Mouse (Mus musculus): ENCODE data around the gene Dpp6. TPM values are rescaled to one million over a fixed set of nuclear protein-coding genes. Genes with fewer than 3 reads are reported as not detected.

Dpp6 gene
- total and polyA plus RNA-seq, 3 experiments: 0.04 to 0.11 TPM; not detected in 1

GRCm38 (mm10) chr5:26979348-26979747 lies 162.3 kb downstream of the Dpp6 start:
- TF ChIP-seq CTCF (IDR thresholded peaks at IDR 0.05): no peak
- TF ChIP-seq EP300 (IDR thresholded peaks at IDR 0.05; ENCODE audit: insufficient read depth, low read depth, low read length): no peak
- TF ChIP-seq POLR2A (IDR thresholded peaks at IDR 0.05; ENCODE audit: insufficient read depth, low read depth, low read length): no peak
- H3K27me3 ChIP-seq (ENCODE audit: control insufficient read depth, insufficient read depth, low read length): no peaks in the 10 kb centered on the region
- no peaks in the 10 kb centered on the region for H3K4me1 ChIP-seq (ENCODE audit: control insufficient read depth, insufficient read depth, low read length)
- no peak overlapping the region for H3K9ac ChIP-seq (ENCODE audit: low read depth, low read length)
- no peak for DNase-seq
- H3K4me3 ChIP-seq: no peak overlapping the region
- intact Hi-C loops (cut with DNase I): no loop called here
- H3K27ac ChIP-seq: no peak overlapping the region
- H3K79me2 ChIP-seq (replicated peaks; ENCODE audit: control insufficient read depth, insufficient read depth, low read length): no peaks in the 10 kb centered on the region
- H3K36me3 ChIP-seq (ENCODE audit: control insufficient read depth, insufficient read depth, low read length): no peaks in the 10 kb centered on the region
- 45% methylated on average over 1 of the region's 1 CpGs for WGBS

DNA sequence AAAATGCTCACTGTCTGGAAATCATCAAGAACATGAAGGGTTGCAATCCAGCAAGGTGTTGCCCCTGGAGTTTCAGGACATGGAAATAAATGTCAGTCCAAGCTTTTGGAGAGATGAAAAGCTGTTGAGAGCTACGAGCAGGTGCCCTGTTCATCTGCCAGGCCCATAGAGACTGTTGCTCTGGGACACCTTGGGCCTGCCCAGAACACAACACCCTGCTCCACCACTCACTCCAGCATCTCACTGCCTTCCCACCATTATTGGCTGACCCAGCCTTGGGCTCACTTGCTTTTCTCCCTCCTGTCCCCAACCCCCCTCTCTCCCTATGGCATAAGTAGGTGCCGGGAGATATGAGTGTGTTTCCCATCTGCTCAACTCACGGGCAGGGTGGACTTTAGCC lies 162.8 kb downstream of the Dpp6 start:
- Histone ChIP-seq H3K79me2 (replicated peaks; ENCODE audit: control insufficient read depth, insufficient read depth, low read length) (no peaks in the 10 kb centered on the region), H3K4me1 (ENCODE audit: control insufficient read depth, insufficient read depth, low read length) (no peaks in the 10 kb centered on the region), H3K27me3 (ENCODE audit: control insufficient read depth, insufficient read depth, low read length) (no peaks in the 10 kb centered on the region), H3K36me3 (ENCODE audit: control insufficient read depth, insufficient read depth, low read length) (no peaks in the 10 kb centered on the region), H3K27ac (no peak overlapping the region), H3K4me3 (no peak overlapping the region), H3K9ac (ENCODE audit: low read depth, low read length) (no peak overlapping the region)
- 49% methylated on average over 3 of the region's 3 CpGs for WGBS
- no peak for TF ChIP-seq EP300 (IDR thresholded peaks at IDR 0.05; ENCODE audit: insufficient read depth, low read depth, low read length)
- no peak for TF ChIP-seq CTCF (IDR thresholded peaks at IDR 0.05)
- no peak for TF ChIP-seq POLR2A (IDR thresholded peaks at IDR 0.05; ENCODE audit: insufficient read depth, low read depth, low read length)
- intact Hi-C loops (cut with DNase I): no loop called here
- no peak for DNase-seq

DNA sequence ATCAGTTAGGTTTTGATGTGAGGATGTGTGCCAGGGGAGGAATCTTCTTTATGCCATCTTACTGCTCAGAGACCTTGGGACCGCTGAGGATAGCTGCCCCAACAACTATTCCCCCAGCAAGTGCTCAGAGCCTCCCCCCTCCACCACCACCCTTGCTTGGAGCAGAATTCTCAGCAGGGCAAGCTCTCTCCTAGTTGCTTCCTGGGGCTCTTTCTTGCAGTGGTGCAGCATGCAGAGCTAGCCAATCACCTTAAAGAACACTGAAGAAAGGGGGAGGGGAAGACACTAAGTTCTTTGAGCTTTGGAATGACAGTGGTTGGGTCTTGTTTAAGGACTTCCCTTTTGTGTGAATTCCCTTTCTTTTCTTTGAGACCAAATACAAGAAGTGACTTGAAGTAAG lies 168.1 kb downstream of the Dpp6 start:
- Histone ChIP-seq H3K4me1 (ENCODE audit: control insufficient read depth, insufficient read depth, low read length) (no peaks in the 10 kb centered on the region), H3K79me2 (replicated peaks; ENCODE audit: control insufficient read depth, insufficient read depth, low read length) (no peaks in the 10 kb centered on the region), H3K27ac (no peak overlapping the region), H3K4me3 (no peak overlapping the region), H3K9ac (ENCODE audit: low read depth, low read length) (no peak overlapping the region), H3K36me3 (ENCODE audit: control insufficient read depth, insufficient read depth, low read length) (no peaks in the 10 kb centered on the region), H3K27me3 (ENCODE audit: control insufficient read depth, insufficient read depth, low read length) (no peaks in the 10 kb centered on the region)
- TF ChIP-seq EP300 (IDR thresholded peaks at IDR 0.05; ENCODE audit: insufficient read depth, low read depth, low read length) (no peak), POLR2A (IDR thresholded peaks at IDR 0.05; ENCODE audit: insufficient read depth, low read depth, low read length) (no peak), CTCF (IDR thresholded peaks at IDR 0.05) (no peak)
- intact Hi-C loops (cut with DNase I): no loop called here
- DNase-seq: no peak
- 16% methylated on average over 1 of the region's 1 CpGs for WGBS

- intact Hi-C loops (cut with DNase I): no loop called here
- H3K27ac ChIP-seq: no peak overlapping the region
- no peak overlapping the region for H3K9ac ChIP-seq (ENCODE audit: low read depth, low read length)
- no peak overlapping the region for H3K4me3 ChIP-seq
- H3K4me1 ChIP-seq (ENCODE audit: control insufficient read depth, insufficient read depth, low read length): no peaks in the 10 kb centered on the region
- 24% methylated on average over 2 of the region's 2 CpGs for WGBS
- no peaks in the 10 kb centered on the region for H3K27me3 ChIP-seq (ENCODE audit: control insufficient read depth, insufficient read depth, low read length)
- H3K79me2 ChIP-seq (replicated peaks; ENCODE audit: control insufficient read depth, insufficient read depth, low read length): no peaks in the 10 kb centered on the region
- TF ChIP-seq CTCF (IDR thresholded peaks at IDR 0.05) (no peak), POLR2A (IDR thresholded peaks at IDR 0.05; ENCODE audit: insufficient read depth, low read depth, low read length) (no peak)
- H3K36me3 ChIP-seq (ENCODE audit: control insufficient read depth, insufficient read depth, low read length): no peaks in the 10 kb centered on the region
- no peak for DNase-seq
These were observed 174.6 kb downstream of the Dpp6 start for GRCm38 (mm10) chr5:26991587-26991986.

DNA sequence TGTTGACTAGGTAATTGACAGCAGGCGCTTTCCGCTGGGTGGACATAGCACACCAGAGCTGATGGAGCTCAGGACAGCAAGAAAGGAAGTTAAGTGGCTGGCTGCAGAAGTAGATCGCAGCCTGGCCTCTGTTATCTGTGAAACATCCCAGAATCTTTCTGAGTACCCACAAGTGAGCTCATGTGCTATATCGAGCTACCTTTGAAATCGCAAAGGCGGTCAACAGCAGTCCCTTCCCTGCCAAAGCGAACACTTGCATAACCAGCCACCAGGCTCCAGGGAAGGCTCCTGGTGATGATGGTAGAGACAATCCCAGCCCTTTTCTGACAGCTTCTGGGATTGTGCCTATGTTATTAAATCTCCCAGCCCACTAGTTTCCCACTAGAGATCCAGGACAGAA lies 186.5 kb downstream of the Dpp6 start:
- no peaks in the 10 kb centered on the region for H3K27me3 ChIP-seq (ENCODE audit: control insufficient read depth, insufficient read depth, low read length)
- peak in 1 of 2 experiments; percentile 10 for DNase-seq
- 56% methylated on average over 7 of the region's 7 CpGs for WGBS
- H3K27ac ChIP-seq: no peak overlapping the region
- TF ChIP-seq CTCF (IDR thresholded peaks at IDR 0.05) (no peak), POLR2A (IDR thresholded peaks at IDR 0.05; ENCODE audit: insufficient read depth, low read depth, low read length) (no peak), EP300 (IDR thresholded peaks at IDR 0.05; ENCODE audit: insufficient read depth, low read depth, low read length) (no peak)
- H3K4me1 ChIP-seq (ENCODE audit: control insufficient read depth, insufficient read depth, low read length): no peaks in the 10 kb centered on the region
- H3K79me2 ChIP-seq (replicated peaks; ENCODE audit: control insufficient read depth, insufficient read depth, low read length): no peaks in the 10 kb centered on the region
- H3K36me3 ChIP-seq (ENCODE audit: control insufficient read depth, insufficient read depth, low read length): no peaks in the 10 kb centered on the region
- H3K9ac ChIP-seq (ENCODE audit: low read depth, low read length): no peak overlapping the region
- H3K4me3 ChIP-seq: no peak overlapping the region
- intact Hi-C loops (cut with DNase I): no loop called here

DNA sequence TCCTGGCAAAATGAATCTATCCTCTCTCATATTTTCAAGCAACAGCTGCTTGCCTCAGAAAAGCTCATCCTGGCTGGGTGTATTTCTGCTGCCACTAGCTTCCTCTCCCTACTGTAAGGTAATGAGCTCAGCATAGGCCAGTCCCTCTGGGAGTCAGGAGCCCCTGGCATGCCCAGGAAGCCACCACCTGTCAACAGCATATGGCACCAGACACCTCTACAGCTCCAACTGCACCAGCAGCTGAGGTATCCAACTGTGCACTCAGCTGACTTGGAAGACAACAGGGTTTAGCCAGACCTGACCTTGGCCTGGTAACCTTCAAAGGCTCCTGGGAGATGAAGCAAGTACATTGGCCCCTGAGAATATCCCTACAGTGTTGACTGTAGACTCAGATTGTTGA lies 192.2 kb downstream of the Dpp6 start:
- DNase-seq: peak in 1 of 2 experiments; percentile 6
- no peak overlapping the region for H3K9ac ChIP-seq (ENCODE audit: low read depth, low read length)
- no peaks in the 10 kb centered on the region for H3K4me1 ChIP-seq (ENCODE audit: control insufficient read depth, insufficient read depth, low read length)
- H3K79me2 ChIP-seq (replicated peaks; ENCODE audit: control insufficient read depth, insufficient read depth, low read length): no peaks in the 10 kb centered on the region
- no peaks in the 10 kb centered on the region for H3K36me3 ChIP-seq (ENCODE audit: control insufficient read depth, insufficient read depth, low read length)
- H3K27ac ChIP-seq: no peak overlapping the region
- intact Hi-C loops (cut with DNase I): no loop called here
- no peak overlapping the region for H3K4me3 ChIP-seq
- no peaks in the 10 kb centered on the region for H3K27me3 ChIP-seq (ENCODE audit: control insufficient read depth, insufficient read depth, low read length)
- no peak for TF ChIP-seq POLR2A (IDR thresholded peaks at IDR 0.05; ENCODE audit: insufficient read depth, low read depth, low read length)
- no peak for TF ChIP-seq EP300 (IDR thresholded peaks at IDR 0.05; ENCODE audit: insufficient read depth, low read depth, low read length)
